Mouse (Mus musculus): ENCODE measurements around the gene Hmcn1.

- TF ChIP-seq MYOD1 (IDR thresholded peaks at IDR 0.05; ENCODE audit: control insufficient read depth in 1 of 3, insufficient read length in 2 of 3, low read depth in 2 of 3), result no peak
- TF ChIP-seq POLR2A (IDR thresholded peaks at IDR 0.05; ENCODE audit: insufficient read length, low read depth), result no peak
- TF ChIP-seq REST (IDR thresholded peaks at IDR 0.05; ENCODE audit: insufficient read depth, insufficient read length), result no peak
- TF ChIP-seq MAX (IDR thresholded peaks at IDR 0.05; ENCODE audit: low read depth), result no peak
- no peak for TF ChIP-seq CEBPB (IDR thresholded peaks at IDR 0.05; ENCODE audit: insufficient read depth, poor library complexity, severe bottlenecking)
- no peak for TF ChIP-seq USF1 (IDR thresholded peaks at IDR 0.05; ENCODE audit: low read depth)
- no peak for TF ChIP-seq MYOG (IDR thresholded peaks at IDR 0.05; ENCODE audit: control insufficient read depth in 1 of 3, insufficient read depth in 1 of 3, insufficient read length in 2 of 3, low read depth in 2 of 3)
- TF ChIP-seq TCF3 (IDR thresholded peaks at IDR 0.05; ENCODE audit: insufficient read length, low read depth), result no peak
- TF ChIP-seq TCF12 (IDR thresholded peaks at IDR 0.05; ENCODE audit: insufficient read depth, poor library complexity, severe bottlenecking), result no peak
Observed at GRCm38 (mm10) chr1:150869189-150869588, 124.0 kb downstream of the Hmcn1 start.

Measured in myocyte (in vitro differentiated cells).